Mouse (Mus musculus) liver, embryonic 12.5 days (tissue): ENCODE data around the gene C3. TPM values are rescaled to one million over a fixed set of nuclear protein-coding genes. Genes with fewer than 3 reads are reported as not detected.
A peak's percentile ranks its signal among the peaks of the same experiment; 100 is the strongest.

Experiments
- ATAC-seq: fragments of 200-750 bp; cut with Nextera tagmentation; 2 replicates; pipeline ENCODE4 v1.8.0; 2017; ENCODE audit warnings: moderate number of reproducible peaks, mild to moderate bottlenecking, moderate library complexity
- H3K27ac ChIP-seq: fragments of 300-500 bp; sonication (generic); 2 replicates; pipeline ENCODE4 v1.5.1; 2016; ENCODE audit warnings: mild to moderate bottlenecking
- H3K27me3 ChIP-seq: fragments of 300-500 bp; sonication (generic); replicated peaks from 2 replicates; pipeline ENCODE4 v1.6.1; 2016; ENCODE audit warnings: mild to moderate bottlenecking, moderate library complexity
- H3K36me3 ChIP-seq: fragments of 300-500 bp; sonication (generic); 2 replicates; pipeline ENCODE4 v1.6.1; 2016; ENCODE audit warnings: mild to moderate bottlenecking, moderate library complexity
- H3K4me1 ChIP-seq: fragments of 300-500 bp; sonication (generic); 2 replicates; pipeline ENCODE4 v1.6.1; 2016
- H3K4me2 ChIP-seq: fragments of 300-500 bp; sonication (generic); 2 replicates; pipeline ENCODE4 v1.6.1; 2016; ENCODE audit warnings: mild to moderate bottlenecking, moderate library complexity
- H3K4me3 ChIP-seq: fragments of 300-500 bp; sonication (generic); 2 replicates; pipeline ENCODE4 v1.5.1; 2016; ENCODE audit warnings: mild to moderate bottlenecking, moderate library complexity
- H3K9ac ChIP-seq: fragments of 300-500 bp; sonication (generic); 2 replicates; pipeline ENCODE4 v1.6.1; 2016; ENCODE audit warnings: mild to moderate bottlenecking, moderate library complexity
- H3K9me3 ChIP-seq: fragments of 300-500 bp; sonication (generic); replicated peaks from 2 replicates; pipeline ENCODE4 v1.6.1; 2016; ENCODE audit warnings: mild to moderate bottlenecking, moderate library complexity
- WGBS: fragments of 180-500 bp; shearing (Covaris S2); methylation state at CpG from one replicate; pipeline ENCODE4 v1.1.7; 2016; ENCODE audit not compliant: insufficient replicate concordance; 5-methylcytosine and 5-hydroxymethylcytosine counted together
- polyA plus RNA-seq: library from polyadenylated mRNA; unstranded; fragments of >200 nt; fragmentation: Nextera tagmentation; extraction: Ambion mirVana; gene quantifications from 2 replicates; pipeline ENCODE4 v1.2.1, GENCODE M21; 2016

The C3 gene
- polyA plus RNA-seq, 1 experiment from 2014 or later: 95.1 TPM

GRCm38 (mm10) chr17:57248201-57248699 is 20.3 kb upstream of the C3 start, which contains the start of gene Gpr108:
Gene Gpr108, minus strand, starts transcription at chr17:57248446.
- Histone ChIP-seq H3K27me3 (peaks cover 10% of the 10 kb centered on the region), H3K9ac (peak within 1 kb of the TSS; percentile 79), H3K4me1 (peaks cover 49% of the 10 kb centered on the region), H3K4me2 (peak within 1 kb of the TSS; percentile 93), H3K4me3 (peak within 1 kb of the TSS; percentile 82), H3K36me3 (peaks cover 23% of the 10 kb centered on the region), H3K27ac (peak within 1 kb of the TSS; percentile 86), H3K9me3 (no peaks in the 10 kb centered on the region)
- peak; percentile 60 for ATAC-seq
- 1% methylated on average over 12 of the region's 12 CpGs for WGBS

GRCm38 (mm10) chr17:57247393-57248200 is 19.7 kb upstream of the C3 start:
- under 1% methylated on average over 45 of the region's 46 CpGs for WGBS
- H3K4me3 ChIP-seq: peak overlapping the region; percentile 82
- H3K9me3 ChIP-seq: no peaks in the 10 kb centered on the region
- peak overlapping the region; percentile 79 for H3K9ac ChIP-seq
- peaks cover 10% of the 10 kb centered on the region for H3K27me3 ChIP-seq
- peaks cover 49% of the 10 kb centered on the region for H3K4me1 ChIP-seq
- H3K27ac ChIP-seq: peak overlapping the region; percentile 86
- H3K4me2 ChIP-seq: peak overlapping the region; percentile 93
- ATAC-seq: peak; percentile 87
- H3K36me3 ChIP-seq: peaks cover 27% of the 10 kb centered on the region

- ATAC-seq: no peak
- peak overlapping the region; percentile 93 for H3K4me2 ChIP-seq
- WGBS: 5% methylated on average over 18 of the region's 18 CpGs
- H3K9ac ChIP-seq: peak overlapping the region; percentile 79
- H3K27ac ChIP-seq: peak overlapping the region; percentile 81
- H3K27me3 ChIP-seq: peaks cover 10% of the 10 kb centered on the region
- H3K4me3 ChIP-seq: peak overlapping the region; percentile 82
- peaks cover 49% of the 10 kb centered on the region for H3K4me1 ChIP-seq
- peaks cover 34% of the 10 kb centered on the region for H3K36me3 ChIP-seq
- no peaks in the 10 kb centered on the region for H3K9me3 ChIP-seq
These were observed 18.9 kb upstream of the C3 start for GRCm38 (mm10) chr17:57246663-57247392.

- H3K36me3 ChIP-seq: peaks cover 39% of the 10 kb centered on the region
- no peaks in the 10 kb centered on the region for H3K9me3 ChIP-seq
- H3K4me2 ChIP-seq: no peak overlapping the region
- ATAC-seq: no peak
- H3K27me3 ChIP-seq: peaks cover 7% of the 10 kb centered on the region
- 84% methylated on average over 10 of the region's 10 CpGs for WGBS
- no peak overlapping the region for H3K27ac ChIP-seq
- H3K9ac ChIP-seq: no peak overlapping the region
- H3K4me3 ChIP-seq: no peak overlapping the region
- H3K4me1 ChIP-seq: peaks cover 40% of the 10 kb centered on the region
These were observed 17.5 kb upstream of the C3 start for GRCm38 (mm10) chr17:57245311-57245929.

- Histone ChIP-seq H3K27ac (no peak overlapping the region), H3K36me3 (peaks cover 39% of the 10 kb centered on the region), H3K4me3 (no peak overlapping the region), H3K27me3 (no peaks in the 10 kb centered on the region), H3K9ac (no peak overlapping the region), H3K9me3 (no peaks in the 10 kb centered on the region), H3K4me1 (peaks cover 24% of the 10 kb centered on the region), H3K4me2 (no peak overlapping the region)
- ATAC-seq: no peak
- 64% methylated on average over 10 of the region's 10 CpGs for WGBS
These were observed 15.9 kb upstream of the C3 start for GRCm38 (mm10) chr17:57243650-57244370.

- H3K4me2 ChIP-seq: no peak overlapping the region
- no peak overlapping the region for H3K4me3 ChIP-seq
- 0 out of 2 replicates have a peak, but pooled peaks cover 3% of the 10 kb centered on the region for H3K4me1 ChIP-seq
- no peaks in the 10 kb centered on the region for H3K27me3 ChIP-seq
- no peak overlapping the region for H3K27ac ChIP-seq
- no peak overlapping the region for H3K9ac ChIP-seq
- no peaks in the 10 kb centered on the region for H3K9me3 ChIP-seq
- 86% methylated on average over 9 of the region's 9 CpGs for WGBS
- peaks cover 53% of the 10 kb centered on the region for H3K36me3 ChIP-seq
- no peak for ATAC-seq
These were observed 9.2 kb upstream of the C3 start for GRCm38 (mm10) chr17:57237181-57237580.

GRCm38 (mm10) chr17:57235803-57236202 is 7.9 kb upstream of the C3 start:
- WGBS: 76% methylated on average over 5 of the region's 5 CpGs
- Histone ChIP-seq H3K9me3 (no peaks in the 10 kb centered on the region), H3K4me1 (peaks cover 15% of the 10 kb centered on the region), H3K27ac (no peak overlapping the region), H3K4me2 (peak overlapping the region; percentile 2; the same call in 1 of the 2 replicates), H3K4me3 (no peak overlapping the region), H3K9ac (no peak overlapping the region), H3K27me3 (no peaks in the 10 kb centered on the region), H3K36me3 (peaks cover 45% of the 10 kb centered on the region)
- ATAC-seq: no peak

- Histone ChIP-seq H3K9ac (no peak overlapping the region), H3K27ac (peak overlapping the region; percentile 62), H3K27me3 (no peaks in the 10 kb centered on the region), H3K4me2 (peak overlapping the region; percentile 42), H3K9me3 (no peaks in the 10 kb centered on the region), H3K4me1 (peaks cover 28% of the 10 kb centered on the region), H3K4me3 (peak overlapping the region; percentile 34), H3K36me3 (peaks cover 45% of the 10 kb centered on the region)
- ATAC-seq: no peak
- 80% methylated on average over 12 of the region's 12 CpGs for WGBS
These were observed 6.5 kb upstream of the C3 start for GRCm38 (mm10) chr17:57234254-57234928.

- no peaks in the 10 kb centered on the region for H3K9me3 ChIP-seq
- peak overlapping the region; percentile 42; the same call in 1 of the 2 replicates for H3K27ac ChIP-seq
- no peaks in the 10 kb centered on the region for H3K27me3 ChIP-seq
- peak; percentile 66 for ATAC-seq
- H3K4me2 ChIP-seq: peak overlapping the region; percentile 12; the same call in 1 of the 2 replicates
- peak overlapping the region; percentile 34 for H3K4me3 ChIP-seq
- no peak overlapping the region for H3K9ac ChIP-seq
- WGBS: 45% methylated on average over 7 of the region's 7 CpGs
- peaks cover 38% of the 10 kb centered on the region for H3K36me3 ChIP-seq
- H3K4me1 ChIP-seq: peaks cover 36% of the 10 kb centered on the region
These were observed 5.1 kb upstream of the C3 start for GRCm38 (mm10) chr17:57233038-57233437.

GRCm38 (mm10) chr17:57232200-57232599 is 4.3 kb upstream of the C3 start:
- 59% methylated on average over 1 of the region's 1 CpGs for WGBS
- H3K27me3 ChIP-seq: no peaks in the 10 kb centered on the region
- peaks cover 36% of the 10 kb centered on the region for H3K4me1 ChIP-seq
- H3K27ac ChIP-seq: peak overlapping the region; percentile 27
- H3K9ac ChIP-seq: no peak overlapping the region
- no peak for ATAC-seq
- peaks cover 30% of the 10 kb centered on the region for H3K36me3 ChIP-seq
- H3K4me3 ChIP-seq: no peak overlapping the region
- H3K9me3 ChIP-seq: no peaks in the 10 kb centered on the region
- no peak overlapping the region for H3K4me2 ChIP-seq

GRCm38 (mm10) chr17:57231321-57231771 is 3.4 kb upstream of the C3 start:
- no peak for ATAC-seq
- no peak overlapping the region; the same call in 1 of the 2 replicates for H3K27ac ChIP-seq
- H3K9me3 ChIP-seq: no peaks in the 10 kb centered on the region
- H3K27me3 ChIP-seq: no peaks in the 10 kb centered on the region
- no peak overlapping the region for H3K4me2 ChIP-seq
- H3K9ac ChIP-seq: no peak overlapping the region
- no peak overlapping the region for H3K4me3 ChIP-seq
- peaks cover 21% of the 10 kb centered on the region for H3K36me3 ChIP-seq
- H3K4me1 ChIP-seq: peaks cover 36% of the 10 kb centered on the region
